Mouse (Mus musculus) T-helper 17 cell (primary cell): ENCODE data around the gene Uts2.
"Not testable (repeated sequence)": the region's sequence is repeated elsewhere in the genome, so short reads cannot be mapped to it uniquely, and the experiment has no call there.

ENCODE experiments used
- in situ Hi-C, 2 experiments: fragments of 300-600 bp; cut with MboI, MseI; formaldehyde crosslinking; loops; 1 replicate in 1 of 2; 2 replicates in 1 of 2; pipeline ENCODE4 v1.15.1; 2025; ENCODE audit warnings: high pct_unique_total_duplicates in 2 of 2

The Uts2 gene

GRCm38 (mm10) chr4:151010316-151010715, 13.4 kb downstream of the Uts2 start:
- in situ Hi-C loops, result no loop called here

GRCm38 (mm10) chr4:151015946-151016345, 19.0 kb downstream of the Uts2 start:
- in situ Hi-C loops, result no loop called here

- in situ Hi-C loops, result not testable (repeated sequence)
Observed at GRCm38 (mm10) chr4:151017356-151017755, 20.5 kb downstream of the Uts2 start.

GRCm38 (mm10) chr4:151024152-151024551, 27.3 kb downstream of the Uts2 start:
- in situ Hi-C loops, result no loop called here

GRCm38 (mm10) chr4:151027001-151027400, 30.1 kb downstream of the Uts2 start:
- in situ Hi-C loops, result no loop called here

- in situ Hi-C loops, result no loop called here
Observed at GRCm38 (mm10) chr4:151036521-151036920, 39.6 kb downstream of the Uts2 start.

- in situ Hi-C loops, result no loop called here
Observed at GRCm38 (mm10) chr4:151037800-151038199, 40.9 kb downstream of the Uts2 start.

GRCm38 (mm10) chr4:151041506-151041905, 44.6 kb downstream of the Uts2 start:
- in situ Hi-C loops, result loop anchor here in 1 of 2 experiments (10.0 kb wide), 1 partner anchor 1253 kb away; the partner anchor contains the start of genes Hes3 and Icmt

- in situ Hi-C loops, result loop anchor here in 1 of 2 experiments (10.0 kb wide), 1 partner anchor 1252 kb away; the partner anchor contains the start of genes Hes3 and Icmt
Observed at GRCm38 (mm10) chr4:151043281-151043680, 46.4 kb downstream of the Uts2 start.

GRCm38 (mm10) chr4:151044037-151044943, 47.4 kb downstream of the Uts2 start, which contains the start of gene Per3:
Per3 (minus strand) TSS chr4:151044665.
- in situ Hi-C loops, result loop anchor here in 1 of 2 experiments (10.0 kb wide), 1 partner anchor 1251 kb away; the partner anchor contains the start of genes Hes3 and Icmt

GRCm38 (mm10) chr4:151044944-151045570, 48.2 kb downstream of the Uts2 start:
- in situ Hi-C loops, result loop anchor here in 1 of 2 experiments (10.0 kb wide), 1 partner anchor 1250 kb away; the partner anchor contains the start of genes Hes3 and Icmt

GRCm38 (mm10) chr4:151046524-151046923, 49.6 kb downstream of the Uts2 start:
- in situ Hi-C loops, result loop anchor here in 1 of 2 experiments (10.0 kb wide), 1 partner anchor 1248 kb away; the partner anchor contains the start of genes Hes3 and Icmt

GRCm38 (mm10) chr4:151051162-151051561, 54.3 kb downstream of the Uts2 start:
- in situ Hi-C loops, result loop anchor here in 1 of 2 experiments (10.0 to 25.0 kb wide), 2 partner anchors 814 to 1411 kb away; partner anchors contain the start of gene Camta1
